Mouse (Mus musculus): ENCODE results near the gene Phlpp2. TPM values are rescaled to one million over a fixed set of nuclear protein-coding genes. Genes with fewer than 3 reads are reported as not detected.
"Not testable (repeated sequence)": the region's sequence is repeated elsewhere in the genome, so short reads cannot be mapped to it uniquely, and the experiment has no call there.

Gene Phlpp2
- polyA plus RNA-seq, 1 experiment = 8.8 TPM

- Histone ChIP-seq H3K27ac (ENCODE audit: insufficient read depth, low read length) (no peak overlapping the region), H3K4me3 (ENCODE audit: insufficient read depth, low read length) (no peak overlapping the region), H3K4me1 (ENCODE audit: control insufficient read depth, insufficient read depth, low read length) (no peaks in the 10 kb centered on the region)
- TF ChIP-seq CTCF (IDR thresholded peaks at IDR 0.05; ENCODE audit: borderline replicate concordance, insufficient read depth, low read length) (no peak), POLR2A (IDR thresholded peaks at IDR 0.05; ENCODE audit: low read depth, low read length) (no peak)
These were observed 3.5 kb upstream of the Phlpp2 start for GRCm38 (mm10) chr8:109864798-109865197.

- H3K27ac ChIP-seq (ENCODE audit: insufficient read depth, low read length) = no peak overlapping the region
- TF ChIP-seq CTCF (IDR thresholded peaks at IDR 0.05; ENCODE audit: borderline replicate concordance, insufficient read depth, low read length) = no peak
- TF ChIP-seq POLR2A (IDR thresholded peaks at IDR 0.05; ENCODE audit: low read depth, low read length) = no peak
- no peaks in the 10 kb centered on the region for H3K4me1 ChIP-seq (ENCODE audit: control insufficient read depth, insufficient read depth, low read length)
- H3K4me3 ChIP-seq (ENCODE audit: insufficient read depth, low read length) = no peak overlapping the region
These were observed 2.8 kb upstream of the Phlpp2 start for GRCm38 (mm10) chr8:109865536-109865935.

GRCm38 (mm10) chr8:109866690-109867089 lies 1.7 kb upstream of the Phlpp2 start:
- no peak for TF ChIP-seq CTCF (IDR thresholded peaks at IDR 0.05; ENCODE audit: borderline replicate concordance, insufficient read depth, low read length)
- TF ChIP-seq POLR2A (IDR thresholded peaks at IDR 0.05; ENCODE audit: low read depth, low read length) = no peak
- Histone ChIP-seq H3K27ac (ENCODE audit: insufficient read depth, low read length) (no peak overlapping the region), H3K4me3 (ENCODE audit: insufficient read depth, low read length) (no peak overlapping the region), H3K4me1 (ENCODE audit: control insufficient read depth, insufficient read depth, low read length) (no peaks in the 10 kb centered on the region)

GRCm38 (mm10) chr8:109868680-109869361 lies 479 bp downstream of the Phlpp2 start:
- no peaks in the 10 kb centered on the region for H3K4me1 ChIP-seq (ENCODE audit: control insufficient read depth, insufficient read depth, low read length)
- H3K27ac ChIP-seq (ENCODE audit: insufficient read depth, low read length) = peak overlapping the region; percentile 44
- H3K4me3 ChIP-seq (ENCODE audit: insufficient read depth, low read length) = peak overlapping the region; percentile 91
- TF ChIP-seq POLR2A (IDR thresholded peaks at IDR 0.05; ENCODE audit: low read depth, low read length) (no peak), CTCF (IDR thresholded peaks at IDR 0.05; ENCODE audit: borderline replicate concordance, insufficient read depth, low read length) (no peak)

- no peak overlapping the region for H3K4me3 ChIP-seq (ENCODE audit: insufficient read depth, low read length)
- H3K4me1 ChIP-seq (ENCODE audit: control insufficient read depth, insufficient read depth, low read length) = no peaks in the 10 kb centered on the region
- TF ChIP-seq POLR2A (IDR thresholded peaks at IDR 0.05; ENCODE audit: low read depth, low read length) = no peak
- TF ChIP-seq CTCF (IDR thresholded peaks at IDR 0.05; ENCODE audit: borderline replicate concordance, insufficient read depth, low read length) = no peak
- no peak overlapping the region for H3K27ac ChIP-seq (ENCODE audit: insufficient read depth, low read length)
These were observed 2.7 kb downstream of the Phlpp2 start for GRCm38 (mm10) chr8:109871056-109871455.

- not testable (repeated sequence) for H3K27ac ChIP-seq (ENCODE audit: insufficient read depth, low read length); H3K4me1 ChIP-seq (ENCODE audit: control insufficient read depth, insufficient read depth, low read length); H3K4me3 ChIP-seq (ENCODE audit: insufficient read depth, low read length)
These were observed 5.5 kb downstream of the Phlpp2 start for GRCm38 (mm10) chr8:109873800-109874199.

- Histone ChIP-seq H3K4me1 (ENCODE audit: control insufficient read depth, insufficient read depth, low read length) (no peaks in the 10 kb centered on the region), H3K27ac (ENCODE audit: insufficient read depth, low read length) (no peak overlapping the region), H3K4me3 (ENCODE audit: insufficient read depth, low read length) (no peak overlapping the region)
- TF ChIP-seq POLR2A (IDR thresholded peaks at IDR 0.05; ENCODE audit: low read depth, low read length) (no peak), CTCF (IDR thresholded peaks at IDR 0.05; ENCODE audit: borderline replicate concordance, insufficient read depth, low read length) (no peak)
These were observed 11.8 kb downstream of the Phlpp2 start for GRCm38 (mm10) chr8:109880012-109880662.

- Histone ChIP-seq H3K4me3 (ENCODE audit: insufficient read depth, low read length) (no peak overlapping the region), H3K27ac (ENCODE audit: insufficient read depth, low read length) (no peak overlapping the region), H3K4me1 (ENCODE audit: control insufficient read depth, insufficient read depth, low read length) (no peaks in the 10 kb centered on the region)
- TF ChIP-seq POLR2A (IDR thresholded peaks at IDR 0.05; ENCODE audit: low read depth, low read length) (no peak), CTCF (IDR thresholded peaks at IDR 0.05; ENCODE audit: borderline replicate concordance, insufficient read depth, low read length) (no peak)
These were observed 17.0 kb downstream of the Phlpp2 start for GRCm38 (mm10) chr8:109885294-109885693.

- Histone ChIP-seq H3K27ac (ENCODE audit: insufficient read depth, low read length) (no peak overlapping the region), H3K4me3 (ENCODE audit: insufficient read depth, low read length) (no peak overlapping the region), H3K4me1 (ENCODE audit: control insufficient read depth, insufficient read depth, low read length) (no peaks in the 10 kb centered on the region)
- no peak for TF ChIP-seq CTCF (IDR thresholded peaks at IDR 0.05; ENCODE audit: borderline replicate concordance, insufficient read depth, low read length)
- TF ChIP-seq POLR2A (IDR thresholded peaks at IDR 0.05; ENCODE audit: low read depth, low read length) = no peak
These were observed 20.9 kb downstream of the Phlpp2 start for GRCm38 (mm10) chr8:109889211-109889610.

- Histone ChIP-seq H3K27ac (ENCODE audit: insufficient read depth, low read length) (no peak overlapping the region), H3K4me3 (ENCODE audit: insufficient read depth, low read length) (no peak overlapping the region), H3K4me1 (ENCODE audit: control insufficient read depth, insufficient read depth, low read length) (no peaks in the 10 kb centered on the region)
- TF ChIP-seq CTCF (IDR thresholded peaks at IDR 0.05; ENCODE audit: borderline replicate concordance, insufficient read depth, low read length) (no peak), POLR2A (IDR thresholded peaks at IDR 0.05; ENCODE audit: low read depth, low read length) (no peak)
These were observed 22.6 kb downstream of the Phlpp2 start for GRCm38 (mm10) chr8:109890794-109891585.
